Mouse (Mus musculus) C2C12 (cell line): ENCODE measurements around the gene Prm2. TPM values are rescaled to one million over a fixed set of nuclear protein-coding genes. Genes with fewer than 3 reads are reported as not detected.

Experiments
- H3K27me3 ChIP-seq: one replicate; pipeline ENCODE4 v1.6.1; 2011; ENCODE audit not compliant: control insufficient read depth, insufficient read depth, insufficient read length
- H3K36me3 ChIP-seq: one replicate; pipeline ENCODE4 v1.6.1; 2011; ENCODE audit not compliant: control insufficient read depth, insufficient read depth
- H3K4me3 ChIP-seq: one replicate; pipeline ENCODE4 v1.5.1; 2011; ENCODE audit warnings: mild to moderate bottlenecking, control low read depth; ENCODE audit not compliant: poor library complexity, insufficient read depth, severe bottlenecking
- H3K79me2 ChIP-seq: one replicate; pipeline ENCODE4 v1.6.1; 2011; ENCODE audit not compliant: control insufficient read depth, insufficient read depth
- H3K79me3 ChIP-seq: one replicate; pipeline ENCODE4 v1.6.1; 2011; ENCODE audit warnings: low read depth, control low read depth
- H3ac ChIP-seq: one replicate; pipeline ENCODE3; 2011; ENCODE audit warnings: low read depth; ENCODE audit not compliant: control insufficient read depth, insufficient read length
- CEBPB ChIP-seq: IDR thresholded peaks from one replicate; pipeline ENCODE4 v1.6.1; 2011; ENCODE audit warnings: low read depth, mild to moderate bottlenecking, control low read depth, moderate library complexity
- CTCF ChIP-seq: IDR thresholded peaks from one replicate; pipeline ENCODE4 v1.5.1; 2011; ENCODE audit not compliant: control insufficient read depth, insufficient read depth, insufficient read length
- FOSL1 ChIP-seq: IDR thresholded peaks from one replicate; pipeline ENCODE4 v1.8.0; 2011; ENCODE audit warnings: mild to moderate bottlenecking, low read length; ENCODE audit not compliant: poor library complexity, insufficient read depth, severe bottlenecking
- MAX ChIP-seq: IDR thresholded peaks from one replicate; pipeline ENCODE4 v1.6.1; 2011; ENCODE audit warnings: mild to moderate bottlenecking, control low read depth
- MYOD1 ChIP-seq: IDR thresholded peaks from one replicate; pipeline ENCODE4 v1.6.1; 2011; ENCODE audit warnings: low read depth; ENCODE audit not compliant: control insufficient read depth, insufficient read length
- MYOG ChIP-seq: IDR thresholded peaks from one replicate; pipeline ENCODE4 v1.6.1; 2011; ENCODE audit not compliant: control insufficient read depth, insufficient read length; ENCODE audit errors: extremely low read depth
- USF1 ChIP-seq: IDR thresholded peaks from one replicate; pipeline ENCODE4 v1.6.1; 2011; ENCODE audit warnings: low read depth, mild to moderate bottlenecking, control low read depth, moderate library complexity
- polyA plus RNA-seq: library from polyadenylated mRNA; unstranded; fragments of >200 nt; fragmentation: generic; extraction: Trizol; gene quantifications from one replicate; pipeline ENCODE4 v1.2.1, GENCODE M21; 2012; ENCODE audit warnings: missing spikeins

Gene Prm2
- polyA plus RNA-seq, 1 experiment = not detected

DNA sequence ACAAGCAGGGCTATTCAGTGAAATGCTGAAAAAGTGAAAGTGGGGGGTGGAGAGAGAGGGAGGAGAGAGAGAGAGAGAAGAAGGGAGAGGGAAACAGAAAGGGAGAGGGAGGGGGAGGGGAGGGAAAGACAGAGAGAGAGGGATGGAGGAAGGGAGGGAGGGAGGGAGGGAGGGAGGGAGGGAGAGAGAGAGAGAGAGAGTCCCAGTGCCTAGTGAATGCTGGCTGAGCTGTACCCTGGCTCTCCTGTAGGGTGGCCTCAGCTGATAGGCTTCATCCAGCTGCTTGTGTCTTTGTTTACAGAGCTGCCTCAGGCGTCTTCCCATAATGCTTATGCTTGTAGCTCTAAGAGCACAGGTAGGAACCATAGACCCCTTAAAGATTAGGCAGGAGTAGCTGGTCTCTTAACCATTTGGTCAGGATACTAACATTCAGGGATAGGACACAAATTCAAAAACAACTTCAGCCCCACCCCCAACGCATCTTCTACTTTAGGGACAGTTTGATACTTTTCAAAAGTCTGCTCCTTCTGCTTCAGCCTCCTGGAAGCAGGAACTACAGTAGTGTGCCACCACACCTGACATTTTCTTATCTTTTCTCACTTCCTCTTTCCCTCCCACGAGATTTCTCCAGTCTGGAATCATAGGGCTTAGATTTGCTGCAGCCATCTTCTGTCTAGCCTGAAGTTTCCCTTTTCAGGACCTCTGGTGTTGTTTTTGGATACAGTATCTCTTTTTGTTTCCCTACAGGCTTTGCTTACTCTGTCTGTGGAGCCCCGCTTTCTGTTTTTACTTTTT, 25.2 kb downstream of the Prm2 start:
- TF ChIP-seq CTCF (no peak), MYOD1 (no peak), MYOG (no peak), CEBPB (no peak), FOSL1 (no peak), USF1 (no peak), MAX (no peak)

DNA sequence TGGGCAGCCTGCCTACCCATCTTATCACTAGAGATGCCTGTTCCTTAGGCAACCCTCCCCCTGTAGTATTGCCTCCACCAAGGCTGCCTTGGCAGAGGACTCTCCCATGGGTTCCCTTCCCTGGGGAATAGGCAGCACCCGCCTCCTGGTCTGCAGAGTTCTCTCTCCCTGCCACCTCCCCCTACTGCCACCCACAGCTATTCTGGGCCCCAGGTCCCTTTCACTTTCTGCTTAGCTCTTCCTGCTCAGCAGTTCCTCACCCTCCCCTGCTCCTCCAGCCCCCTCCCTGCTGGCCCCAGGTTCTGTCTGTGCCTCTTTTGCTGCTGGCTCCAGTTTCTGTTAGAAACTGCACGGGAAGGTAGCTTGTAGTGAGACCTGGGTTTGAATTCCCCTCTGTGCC, 26.3 kb downstream of the Prm2 start:
- no peaks in the 10 kb centered on the region for H3K79me3 ChIP-seq
- no peak overlapping the region for H3K4me3 ChIP-seq

More for the DNA sequence above, 25.2 kb downstream of the Prm2 start:
- no peaks in the 10 kb centered on the region for H3K79me2 ChIP-seq
- H3K27me3 ChIP-seq = no peaks in the 10 kb centered on the region
- no peak overlapping the region for H3ac ChIP-seq
- H3K36me3 ChIP-seq = no peaks in the 10 kb centered on the region
- H3K4me3 ChIP-seq = no peak overlapping the region
- no peaks in the 10 kb centered on the region for H3K79me3 ChIP-seq

DNA sequence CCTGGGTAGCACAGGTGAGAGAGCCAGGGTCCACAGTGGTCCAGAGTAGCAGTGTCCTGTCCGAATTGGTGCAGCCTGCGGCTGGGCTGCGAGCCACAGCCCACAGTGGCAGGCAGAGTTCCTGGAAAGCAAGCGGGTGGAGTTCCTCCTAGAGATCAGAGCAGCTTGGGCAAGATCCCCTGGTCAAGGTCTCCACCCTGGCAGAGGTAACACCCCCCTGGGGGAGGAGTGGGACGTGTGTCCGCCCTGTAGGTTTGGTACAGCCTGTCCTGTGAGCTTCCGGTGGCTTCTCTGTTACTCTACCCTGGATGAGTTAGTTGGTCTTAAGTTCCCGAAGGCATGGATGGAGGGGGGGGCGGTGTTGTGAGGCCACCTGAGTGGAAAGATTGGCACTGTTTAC, 27.1 kb downstream of the Prm2 start:
- no peak for TF ChIP-seq USF1
- TF ChIP-seq MAX = no peak
- TF ChIP-seq CEBPB = no peak
- TF ChIP-seq MYOD1 = no peak
- no peak for TF ChIP-seq MYOG
- no peak for TF ChIP-seq CTCF
- no peak for TF ChIP-seq FOSL1

More for the DNA sequence above, 26.3 kb downstream of the Prm2 start:
- Histone ChIP-seq H3K36me3 (no peaks in the 10 kb centered on the region), H3K79me2 (no peaks in the 10 kb centered on the region), H3K27me3 (no peaks in the 10 kb centered on the region), H3ac (no peak overlapping the region)
- TF ChIP-seq CEBPB (no peak), MYOG (no peak), MYOD1 (no peak), FOSL1 (no peak), CTCF (no peak), USF1 (no peak), MAX (no peak)

DNA sequence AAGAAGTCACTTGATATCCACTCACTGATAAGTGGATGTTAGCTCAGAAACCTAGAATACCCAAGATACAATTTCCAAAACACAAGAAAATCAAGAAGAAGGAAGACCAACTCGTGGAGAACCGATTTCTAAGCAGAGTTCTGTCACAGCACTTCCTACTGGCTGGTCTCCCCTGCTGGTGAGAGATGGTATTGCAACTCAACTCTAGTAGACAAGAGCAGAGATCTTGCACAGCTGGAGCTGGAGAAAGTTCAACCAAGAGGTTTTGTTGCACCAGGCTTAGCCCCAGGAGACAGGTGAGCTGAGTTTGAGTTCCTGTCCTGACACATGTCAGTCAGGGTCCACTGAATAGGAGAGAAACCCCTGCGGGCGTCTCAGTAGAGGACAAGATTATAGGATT, 28.8 kb downstream of the Prm2 start:
- no peak for TF ChIP-seq MYOD1
- no peak for TF ChIP-seq MYOG
- TF ChIP-seq MAX = no peak
- no peak for TF ChIP-seq USF1
- no peak for TF ChIP-seq CEBPB
- TF ChIP-seq CTCF = no peak
- no peak for TF ChIP-seq FOSL1
- no peaks in the 10 kb centered on the region for H3K79me3 ChIP-seq
- no peak overlapping the region for H3K4me3 ChIP-seq
- H3K36me3 ChIP-seq = no peaks in the 10 kb centered on the region
- no peaks in the 10 kb centered on the region for H3K79me2 ChIP-seq
- H3ac ChIP-seq = no peak overlapping the region
- H3K27me3 ChIP-seq = no peaks in the 10 kb centered on the region

More for the DNA sequence above, 27.1 kb downstream of the Prm2 start:
- Histone ChIP-seq H3K4me3 (no peak overlapping the region), H3K79me3 (no peaks in the 10 kb centered on the region), H3ac (no peak overlapping the region), H3K36me3 (no peaks in the 10 kb centered on the region), H3K79me2 (no peaks in the 10 kb centered on the region), H3K27me3 (no peaks in the 10 kb centered on the region)

DNA sequence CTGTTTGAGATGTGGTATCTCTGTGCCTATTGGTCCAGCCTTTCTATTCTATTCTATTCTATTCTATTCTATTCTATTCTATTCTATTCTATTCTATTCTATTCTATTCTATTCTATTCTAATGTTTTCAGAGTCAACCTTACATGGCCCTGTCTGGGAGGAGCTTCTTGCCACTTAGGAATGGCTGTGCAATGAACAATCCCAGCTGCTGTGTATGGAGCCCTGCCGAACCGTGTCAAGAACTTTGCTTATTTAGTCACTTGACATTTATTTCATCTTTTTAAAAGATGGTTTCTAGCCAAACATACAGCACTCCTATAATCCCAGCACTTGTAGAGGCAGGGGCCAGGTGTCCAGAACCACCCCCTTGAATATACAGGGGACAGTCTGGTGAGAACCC, 31.6 kb downstream of the Prm2 start:
- no peaks in the 10 kb centered on the region for H3K79me3 ChIP-seq
- no peaks in the 10 kb centered on the region for H3K27me3 ChIP-seq
- no peak overlapping the region for H3K4me3 ChIP-seq
- H3K79me2 ChIP-seq = no peaks in the 10 kb centered on the region
- TF ChIP-seq MYOG (no peak), MAX (no peak), USF1 (no peak), MYOD1 (no peak), CEBPB (no peak)
- H3K36me3 ChIP-seq = no peaks in the 10 kb centered on the region
- no peak overlapping the region for H3ac ChIP-seq

DNA sequence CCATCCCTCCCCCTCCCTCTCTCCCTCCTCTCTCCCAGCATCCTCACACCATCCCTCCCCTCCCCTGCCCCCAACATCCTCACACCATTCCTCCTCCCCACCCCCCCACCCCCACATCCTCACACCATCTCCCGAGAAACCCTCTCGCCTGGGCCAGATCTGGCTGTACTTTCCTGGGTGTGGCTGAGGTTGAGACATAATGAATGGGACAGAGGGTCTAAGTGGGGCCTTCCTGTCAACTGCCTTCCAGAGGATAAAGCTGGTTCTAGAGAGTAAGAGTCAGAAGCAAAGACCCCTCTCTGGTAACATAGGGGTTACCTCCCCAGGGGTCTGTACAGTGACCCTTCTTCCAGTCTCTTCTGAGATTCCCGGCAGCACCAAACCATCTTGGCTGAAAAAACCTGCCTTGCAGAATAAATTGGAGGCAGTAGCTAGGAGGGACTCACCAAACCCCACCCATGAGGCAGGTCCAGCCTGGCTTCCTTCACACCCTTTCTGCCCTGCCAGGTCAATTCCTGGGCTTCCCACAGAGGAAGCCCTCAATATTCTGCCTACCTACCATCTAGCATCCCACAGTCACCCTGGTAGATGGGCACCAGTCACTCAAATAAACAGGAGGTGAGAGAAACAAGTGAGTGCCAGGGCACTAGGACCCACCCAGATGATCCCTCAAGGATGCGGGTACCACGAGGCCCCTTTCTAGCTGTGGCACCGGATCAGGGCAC, 32.2 kb downstream of the Prm2 start:
- Histone ChIP-seq H3K36me3 (no peaks in the 10 kb centered on the region), H3K27me3 (no peaks in the 10 kb centered on the region), H3K79me2 (no peaks in the 10 kb centered on the region), H3K79me3 (no peaks in the 10 kb centered on the region), H3K4me3 (no peak overlapping the region), H3ac (no peak overlapping the region)
- TF ChIP-seq MYOD1 = no peak
- no peak for TF ChIP-seq FOSL1
- TF ChIP-seq CEBPB = no peak
- no peak for TF ChIP-seq CTCF
- no peak for TF ChIP-seq MYOG
- TF ChIP-seq USF1 = no peak
- TF ChIP-seq MAX = no peak
